Mouse (Mus musculus): ENCODE measurements at regions not wholly inside any gene's neighbourhood (a gene's known extent, or its start where the extent isn't known, plus 50 kb on each side); places are given as distances from the start of the nearest gene placed in this dataset.
"Not testable (repeated sequence)": the region's sequence is repeated elsewhere in the genome, so short reads cannot be mapped to it uniquely, and the experiment has no call there.

DNA sequence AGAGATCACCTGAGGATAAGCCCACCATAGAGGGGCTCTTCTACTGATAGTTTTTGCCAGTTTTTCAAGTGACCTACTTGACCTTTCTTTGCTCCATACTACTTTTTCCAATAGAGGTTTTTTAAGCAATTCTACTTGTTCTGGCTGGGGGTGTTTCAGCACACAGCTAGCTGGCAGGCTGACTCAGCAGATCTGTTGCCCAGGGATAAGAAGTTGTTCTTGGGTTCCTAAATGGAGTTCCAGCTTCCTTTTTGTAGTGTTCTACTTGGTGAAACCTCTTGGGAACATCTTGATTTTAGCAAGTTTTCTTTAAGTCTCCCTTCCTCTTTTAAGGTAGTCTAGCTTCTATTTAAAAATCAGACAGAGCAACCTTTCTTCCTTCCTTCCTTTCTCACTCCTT, 61.0 kb downstream of the 4930474N05Rik start:
- DNase-seq: no peak

DNA sequence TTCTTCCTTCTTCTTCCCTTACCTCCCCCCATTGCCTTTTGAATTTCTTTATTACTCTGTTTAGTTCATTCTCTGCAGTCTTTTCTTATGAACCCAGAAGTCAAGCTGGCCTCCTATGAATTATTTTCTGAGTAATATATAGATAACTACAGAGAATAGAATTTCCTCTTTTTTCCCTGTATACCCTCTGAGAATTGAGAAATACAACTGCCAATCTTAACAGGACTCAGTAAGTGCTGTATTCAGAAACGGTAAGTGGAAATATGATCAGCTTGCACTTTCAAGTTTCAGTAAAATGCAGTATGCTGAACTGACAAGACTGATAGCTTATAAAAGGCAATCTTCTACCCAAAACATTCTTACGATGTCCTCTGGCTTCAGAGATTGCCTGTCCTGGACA, 61.5 kb downstream of the 4930474N05Rik start:
- DNase-seq: no peak

DNA sequence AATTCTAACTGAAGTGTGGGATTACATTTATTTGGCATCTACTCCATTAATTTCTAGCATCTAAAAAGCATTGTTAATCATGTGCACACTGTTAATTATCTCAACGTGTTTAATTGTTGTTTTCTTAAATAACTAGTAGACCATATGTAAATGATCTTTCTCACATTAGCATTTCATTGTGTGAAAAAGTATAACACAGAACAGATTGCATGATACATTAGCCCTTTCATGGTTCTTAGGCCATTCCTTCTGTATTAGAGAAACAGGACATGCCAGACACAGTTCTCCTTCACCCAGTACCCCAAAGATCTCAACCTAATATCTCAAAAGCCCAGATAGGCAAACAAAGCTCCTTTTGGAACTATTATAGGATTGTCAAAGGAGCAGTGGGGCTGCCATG, 89.0 kb downstream of the 4930474N05Rik start:
- no peak for DNase-seq

GRCm38 (mm10) chr14:36196517-36196916, 101.8 kb downstream of the 4930474N05Rik start:
- DNase-seq: no peak

- peak; percentile 76 for DNase-seq
Observed at GRCm38 (mm10) chr14:36198396-36198795, 103.7 kb downstream of the 4930474N05Rik start.

- peak; percentile 21 for DNase-seq
Observed at GRCm38 (mm10) chr14:36203855-36204254, 109.1 kb downstream of the 4930474N05Rik start.

- DNase-seq: peak; percentile 36
Observed at GRCm38 (mm10) chr14:36212830-36213229, 118.1 kb downstream of the 4930474N05Rik start.

- DNase-seq: no peak
Observed at GRCm38 (mm10) chr14:36245849-36246248, 151.1 kb downstream of the 4930474N05Rik start.

DNA sequence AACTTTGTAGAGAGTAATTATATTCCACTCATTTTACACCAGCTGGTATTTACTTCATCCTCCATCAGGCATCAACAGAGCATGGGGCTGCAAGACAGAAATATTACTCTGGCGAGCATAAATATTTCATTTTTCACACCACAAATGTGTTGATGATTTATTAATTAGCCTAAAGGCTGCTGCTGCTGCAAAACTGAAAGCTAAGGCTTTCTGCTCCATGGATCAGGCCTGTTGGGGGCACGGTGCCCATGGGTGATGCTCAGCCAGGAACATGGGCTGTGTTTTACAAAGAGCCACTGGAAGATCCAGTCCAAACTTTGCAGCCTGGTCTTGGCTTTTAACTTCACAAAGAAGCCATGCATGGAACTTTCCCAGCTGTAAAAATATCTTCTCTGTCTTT, 167.4 kb downstream of the 4930474N05Rik start:
- peak; percentile 44 for DNase-seq

DNA sequence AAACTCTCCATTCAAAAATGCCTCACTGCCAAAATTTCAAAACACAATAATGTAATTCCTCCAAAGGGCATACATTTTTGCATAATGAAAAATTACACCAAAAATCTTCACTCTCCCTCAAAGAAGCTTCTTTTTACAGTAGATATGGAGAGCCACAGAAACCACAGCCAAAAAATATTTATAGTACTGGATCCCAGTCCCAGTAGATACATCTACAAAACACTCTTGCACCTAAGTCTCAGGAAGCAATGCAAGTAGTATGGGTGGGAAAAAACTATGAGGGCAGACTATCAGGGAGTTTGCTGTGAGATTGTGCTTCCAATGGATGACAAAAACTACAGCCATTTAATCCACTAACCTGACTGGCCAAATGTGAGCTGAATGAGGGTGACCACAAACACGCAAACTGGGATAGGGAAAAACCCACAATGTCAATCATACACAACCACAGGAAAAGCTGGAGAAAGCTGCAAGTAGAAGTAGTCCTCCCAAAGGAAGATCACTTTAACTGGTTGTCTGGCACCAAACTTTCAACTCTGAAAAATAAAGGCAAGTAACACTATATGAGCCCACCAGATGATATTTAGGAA, 189.2 kb downstream of the 4930474N05Rik start:
- DNase-seq: no peak

DNA sequence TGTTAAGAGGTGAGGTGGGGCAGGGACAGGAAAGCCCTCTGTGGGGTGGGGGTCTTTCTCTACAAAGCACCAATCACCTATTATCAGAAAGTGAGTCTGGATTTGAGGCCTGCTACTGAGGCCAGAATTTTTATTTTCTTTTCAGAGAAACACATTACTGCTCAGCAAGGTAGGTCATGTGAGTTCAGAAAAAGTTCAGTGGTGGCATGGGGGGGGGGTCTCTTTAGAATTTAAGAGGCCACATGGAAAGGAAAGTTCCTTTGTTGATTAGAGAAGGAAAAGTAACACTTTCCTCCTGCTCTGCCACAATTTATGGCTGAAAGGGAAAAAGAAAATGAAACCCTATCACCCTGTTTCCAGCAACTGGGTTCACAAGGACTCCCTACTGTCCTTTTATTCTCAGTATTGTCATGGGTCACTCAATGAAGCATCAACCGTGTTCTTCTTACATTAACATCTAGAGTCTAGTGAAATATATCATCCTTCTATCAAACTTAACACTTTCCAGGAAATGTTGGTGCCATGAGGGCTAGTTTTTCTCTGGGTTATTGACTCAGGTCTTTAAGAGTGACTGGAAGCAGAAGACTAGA, 194.1 kb downstream of the 4930474N05Rik start:
- DNase-seq: no peak

DNA sequence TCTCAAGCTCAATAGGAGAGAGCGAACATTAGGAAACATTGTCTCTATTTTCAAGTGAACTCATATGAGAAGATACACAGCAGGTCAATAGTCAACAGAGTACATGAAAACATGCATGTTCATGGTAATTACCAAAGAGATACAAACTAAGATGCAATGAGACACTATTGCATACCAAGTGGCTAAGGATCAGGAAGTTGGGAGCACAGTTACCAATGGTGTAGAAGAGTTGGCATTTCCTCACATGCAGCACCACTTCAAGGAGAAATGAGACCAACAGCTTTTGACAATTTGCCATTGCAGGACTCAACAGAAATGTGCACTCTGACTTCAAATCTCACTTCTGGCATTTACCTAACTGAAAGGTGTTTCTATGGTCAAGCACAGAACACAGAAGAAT, 215.6 kb downstream of the 4930474N05Rik start:
- DNase-seq: no peak

DNA sequence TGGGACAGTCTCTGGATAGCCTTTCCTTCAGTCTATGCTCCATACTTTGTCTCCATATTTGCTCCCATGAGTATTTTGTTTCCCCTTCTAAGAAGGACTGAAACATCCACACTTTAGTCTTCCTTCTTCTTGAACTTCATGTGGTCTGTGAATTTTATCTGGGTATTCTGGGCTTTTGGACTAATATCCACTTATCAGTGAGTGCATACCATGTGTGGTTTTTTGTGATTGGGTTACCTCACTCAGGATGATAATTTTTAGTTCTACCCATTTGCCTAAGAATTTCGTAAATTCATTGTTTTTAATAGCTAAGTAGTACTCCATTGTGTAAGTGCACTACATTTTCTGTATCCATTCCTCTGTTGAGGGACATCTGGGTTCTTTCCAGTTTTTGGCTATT, 220.0 kb downstream of the 4930474N05Rik start:
- DNase-seq: not testable (repeated sequence)

DNA sequence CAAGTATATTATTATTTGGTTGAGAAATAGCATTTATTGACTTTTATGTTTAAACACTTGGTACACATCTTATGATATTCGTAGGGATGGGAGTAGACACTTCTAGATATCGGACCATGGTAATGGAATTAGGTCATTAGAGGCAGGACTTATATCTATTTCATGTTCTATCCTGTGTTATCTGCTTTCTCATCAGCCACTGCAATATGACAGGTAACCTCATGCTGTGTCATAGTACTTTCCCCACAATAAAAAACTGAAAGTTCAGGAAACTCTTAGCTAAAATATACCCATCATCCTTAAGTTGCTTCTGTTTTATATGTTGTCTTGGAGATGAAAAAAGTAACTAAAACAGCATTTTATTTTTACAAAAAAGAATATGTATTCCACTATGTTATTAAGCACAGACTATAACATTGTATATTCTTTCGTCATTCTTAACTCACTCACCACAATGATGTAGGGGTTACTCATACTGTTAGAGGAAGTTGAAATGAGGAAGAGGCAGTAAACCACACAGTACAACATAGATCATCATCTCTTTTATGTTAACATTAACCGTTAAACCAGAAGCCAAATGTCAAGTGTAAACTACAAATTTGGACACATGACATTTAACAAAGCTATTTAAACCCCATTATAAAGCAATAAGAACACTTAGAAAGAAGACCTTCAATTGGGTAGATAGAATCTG, 221.8 kb downstream of the 4930474N05Rik start:
- DNase-seq: no peak

DNA sequence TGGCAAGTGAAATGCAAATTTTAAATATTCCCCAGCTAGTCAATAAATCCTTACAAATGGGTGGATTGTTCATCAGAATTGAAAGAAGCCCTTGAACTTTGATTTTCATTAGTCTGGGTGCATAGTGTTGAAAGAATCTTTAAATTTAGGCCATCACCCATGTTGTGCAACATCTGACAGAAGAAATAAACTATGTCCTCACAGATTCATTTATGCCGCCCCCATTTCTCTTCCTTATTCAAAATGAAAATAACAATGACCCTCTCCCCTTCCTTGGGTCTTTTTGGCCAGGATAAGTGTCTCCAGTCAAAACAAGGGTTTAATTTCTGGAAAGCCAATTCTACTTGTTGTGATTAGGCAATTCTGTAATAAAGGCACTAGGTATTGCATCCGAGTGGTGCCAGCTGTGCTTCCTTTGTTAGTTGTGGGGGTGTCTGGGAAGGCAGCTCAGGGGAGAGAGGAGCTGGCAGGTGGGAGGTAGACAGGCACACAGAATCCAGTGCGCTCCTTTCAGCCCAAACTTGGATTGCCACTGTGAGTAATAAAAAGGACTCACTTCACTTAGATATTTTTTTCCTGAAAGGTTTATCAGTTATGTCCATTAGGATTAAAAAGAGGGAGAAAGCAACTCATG, 233.7 kb downstream of the 4930474N05Rik start:
- no peak for DNase-seq

DNA sequence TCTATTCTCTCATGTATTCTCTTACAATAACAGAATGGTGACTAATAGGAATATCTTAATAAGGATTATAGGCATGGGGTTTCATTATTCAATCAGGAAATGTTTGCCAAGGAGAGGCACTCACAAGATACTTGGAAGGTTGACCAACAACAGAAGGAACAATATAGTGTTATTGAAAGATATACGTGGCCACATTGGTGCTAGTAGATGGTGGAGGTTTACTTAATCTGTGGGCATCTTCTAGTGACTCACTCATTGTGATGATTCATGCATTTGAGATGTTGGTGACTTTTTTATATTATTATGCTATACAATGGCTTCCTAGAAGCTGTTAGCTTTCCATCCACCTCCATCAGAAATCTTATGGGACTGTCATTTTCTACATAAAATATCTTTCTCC, 246.1 kb downstream of the 4930474N05Rik start:
- no peak for DNase-seq

Measured in layer of hippocampus, adult 9-11 months (tissue).